Mouse (Mus musculus) embryo, embryonic 11.5 days (tissue): Measurements from ENCODE around the gene Susd1.

ENCODE experiments used
- DNase-seq: peaks from one replicate; pipeline ENCODE4 v3.0.0-alpha.2; 2012; ENCODE audit warnings: low read depth, low spot score

Susd1 gene

DNA sequence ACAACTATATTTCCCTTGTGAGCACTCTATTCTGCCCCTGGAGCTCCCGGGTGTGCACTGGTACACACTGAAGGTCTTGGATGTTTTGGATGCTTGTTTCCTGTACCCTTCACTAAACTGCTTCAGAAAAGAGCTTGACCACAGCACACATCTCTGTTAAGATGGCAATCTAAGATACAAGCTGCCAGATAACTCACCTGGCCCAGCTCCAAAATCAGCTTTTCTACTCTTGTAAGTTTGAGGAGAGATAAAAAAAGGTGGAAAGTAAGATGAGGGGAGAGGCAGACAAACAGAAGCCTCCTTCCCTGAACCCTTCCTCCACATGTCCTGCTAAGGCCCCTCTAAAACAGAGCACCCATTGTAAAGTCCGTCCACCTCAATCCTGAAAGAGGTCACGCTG, 115.7 kb downstream of the Susd1 start:
- no peak for DNase-seq

DNA sequence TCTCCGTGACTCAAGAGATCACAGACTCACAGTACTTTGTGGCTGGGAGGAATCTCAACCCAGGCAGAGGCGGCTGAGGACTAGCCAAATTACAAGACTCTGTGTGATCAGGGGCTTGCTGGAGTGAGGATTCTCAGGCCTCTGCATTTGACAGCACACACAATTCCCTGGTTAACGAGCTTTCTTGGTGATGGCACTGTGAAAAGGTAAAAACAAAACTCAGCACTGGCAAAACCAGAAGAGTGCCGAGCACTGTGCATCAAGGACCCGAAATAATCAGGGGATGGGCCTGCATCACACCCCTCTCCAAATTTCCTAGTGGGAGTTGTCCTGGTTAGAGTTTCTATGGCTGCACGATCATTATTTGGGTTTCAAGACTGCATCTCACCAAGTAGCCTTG, 116.4 kb downstream of the Susd1 start:
- DNase-seq: no peak

DNA sequence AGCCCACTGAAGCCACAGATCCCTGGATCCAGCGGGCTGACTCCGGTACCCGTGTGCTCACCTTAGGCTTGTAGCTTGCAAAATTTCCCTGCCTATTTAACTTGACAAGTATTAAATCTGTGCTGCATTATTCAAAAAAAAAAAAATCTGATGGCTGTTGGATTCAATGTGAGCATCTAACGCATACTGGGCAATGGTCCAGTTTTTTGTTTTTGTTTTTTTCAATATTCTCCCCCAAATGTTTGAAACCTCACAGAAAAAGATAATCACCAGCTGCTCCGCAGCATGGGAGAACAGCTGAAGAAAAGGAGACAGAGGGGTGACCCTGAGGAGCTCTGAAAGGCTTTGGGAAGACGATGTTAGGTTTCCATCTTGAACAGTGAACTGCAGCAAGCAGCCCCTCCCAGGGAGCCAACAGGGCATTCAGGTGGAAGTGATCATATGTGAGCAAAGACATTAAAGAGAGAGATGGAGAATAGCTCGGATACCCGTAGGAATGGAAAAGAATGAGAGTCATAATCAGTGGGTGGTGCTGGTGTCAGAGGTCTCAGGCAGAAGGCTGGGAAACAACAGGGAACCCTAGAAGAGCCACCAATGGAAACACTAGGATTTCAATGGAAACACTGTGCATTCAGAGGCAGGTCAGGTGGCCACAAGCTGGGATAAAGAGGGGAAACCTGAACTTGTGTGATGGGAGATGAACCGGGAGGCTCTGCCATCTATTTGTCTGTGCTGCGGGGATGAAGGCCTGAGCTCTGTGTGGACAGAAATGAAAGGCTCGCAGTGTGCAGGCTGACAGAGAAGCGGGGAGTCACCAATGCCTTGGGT, 117.0 kb downstream of the Susd1 start:
- DNase-seq: no peak

DNA sequence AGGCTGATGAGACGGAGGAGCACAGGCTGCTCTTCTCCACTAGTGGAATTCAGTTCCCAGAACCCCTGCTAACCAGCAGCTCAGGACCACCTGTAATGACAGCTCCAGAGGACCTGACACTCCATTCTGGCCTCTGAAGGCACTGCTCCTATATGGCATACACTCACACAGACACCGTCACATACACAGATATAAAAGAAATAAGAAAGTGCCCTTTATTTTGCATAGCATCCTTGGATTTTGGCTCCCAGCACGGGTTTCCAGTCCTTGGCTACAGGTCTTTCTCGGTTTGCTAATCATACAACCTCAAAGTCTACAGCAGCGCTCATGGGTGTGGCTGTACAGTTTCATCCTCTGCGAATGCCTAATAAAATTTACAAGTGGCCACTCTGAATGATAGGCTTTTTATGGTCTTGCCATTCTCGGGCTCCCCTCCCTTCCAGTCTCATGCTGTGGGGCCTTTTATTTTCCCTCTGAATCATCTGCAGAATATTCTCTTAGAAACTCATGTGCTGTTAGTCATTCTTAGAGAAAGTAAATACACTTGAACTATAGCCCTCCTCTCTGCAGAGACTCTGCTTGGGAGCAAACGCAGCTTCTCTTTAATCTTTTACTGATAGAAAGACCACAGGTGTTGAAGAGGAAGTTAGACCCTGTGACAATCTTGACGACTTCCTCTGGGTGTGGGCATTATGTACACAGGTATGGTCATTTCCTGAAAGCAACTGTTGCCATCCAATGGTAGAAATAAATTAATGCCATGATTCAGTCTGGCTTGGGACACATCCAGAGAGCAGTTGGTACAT, 119.1 kb downstream of the Susd1 start:
- no peak for DNase-seq

DNA sequence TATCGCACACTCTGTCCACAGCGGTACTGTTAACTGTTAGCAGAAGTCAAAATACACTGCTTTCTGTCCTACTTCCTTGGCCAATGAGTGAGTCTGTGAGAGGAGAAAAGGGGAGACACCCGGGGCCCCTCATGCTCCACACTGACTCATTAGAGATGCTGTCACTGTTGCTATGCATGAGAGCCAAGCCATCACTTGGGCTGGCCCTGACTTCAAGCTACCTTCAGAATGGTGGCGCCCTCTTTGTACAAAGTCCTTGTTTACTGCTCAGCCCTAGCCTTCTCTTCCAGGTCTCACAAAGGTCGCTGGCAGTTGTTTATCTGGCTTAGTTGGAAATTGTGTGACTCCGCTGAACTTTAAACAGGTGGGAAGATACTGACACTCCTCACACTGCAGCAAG, 119.8 kb downstream of the Susd1 start:
- no peak for DNase-seq

DNA sequence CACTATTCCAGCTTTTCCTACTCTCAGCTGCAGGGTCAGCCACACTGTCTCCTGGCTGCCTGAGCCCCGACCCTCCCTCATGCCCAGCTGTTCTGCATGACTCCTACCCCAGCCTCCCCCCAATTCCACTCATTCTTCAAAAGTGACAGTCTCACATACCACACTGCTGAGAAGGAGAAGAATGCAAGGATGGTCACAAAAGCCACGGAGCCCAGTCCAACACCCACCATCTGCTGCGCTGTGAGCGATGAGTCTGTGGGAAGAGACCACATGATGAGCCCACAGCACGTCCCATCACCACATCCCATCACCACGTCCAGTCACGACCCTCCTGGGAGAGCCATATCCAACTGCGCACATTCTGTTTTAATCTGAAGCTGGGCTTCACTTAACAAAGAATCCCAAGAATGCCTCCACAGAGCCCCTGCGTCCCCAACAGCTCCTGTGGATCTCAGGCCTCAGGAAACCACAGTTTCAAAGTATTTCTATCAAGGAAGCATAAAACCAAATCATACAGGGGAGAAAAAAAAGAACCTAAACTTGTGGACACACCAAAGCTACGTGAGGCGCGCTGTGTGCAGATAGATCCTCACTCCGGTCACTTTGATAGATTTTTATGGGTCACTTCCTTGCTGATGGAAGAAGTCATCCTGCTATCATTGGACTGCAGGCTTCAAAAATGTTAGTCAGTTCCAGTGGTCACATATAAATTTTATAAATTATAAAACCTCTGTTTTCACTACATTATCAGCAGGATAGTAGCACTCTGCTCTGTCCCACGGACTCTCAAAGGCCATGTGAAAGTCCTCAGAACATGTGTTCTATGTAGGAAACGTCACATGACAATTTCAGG, 122.7 kb downstream of the Susd1 start:
- peak; percentile 24 for DNase-seq

DNA sequence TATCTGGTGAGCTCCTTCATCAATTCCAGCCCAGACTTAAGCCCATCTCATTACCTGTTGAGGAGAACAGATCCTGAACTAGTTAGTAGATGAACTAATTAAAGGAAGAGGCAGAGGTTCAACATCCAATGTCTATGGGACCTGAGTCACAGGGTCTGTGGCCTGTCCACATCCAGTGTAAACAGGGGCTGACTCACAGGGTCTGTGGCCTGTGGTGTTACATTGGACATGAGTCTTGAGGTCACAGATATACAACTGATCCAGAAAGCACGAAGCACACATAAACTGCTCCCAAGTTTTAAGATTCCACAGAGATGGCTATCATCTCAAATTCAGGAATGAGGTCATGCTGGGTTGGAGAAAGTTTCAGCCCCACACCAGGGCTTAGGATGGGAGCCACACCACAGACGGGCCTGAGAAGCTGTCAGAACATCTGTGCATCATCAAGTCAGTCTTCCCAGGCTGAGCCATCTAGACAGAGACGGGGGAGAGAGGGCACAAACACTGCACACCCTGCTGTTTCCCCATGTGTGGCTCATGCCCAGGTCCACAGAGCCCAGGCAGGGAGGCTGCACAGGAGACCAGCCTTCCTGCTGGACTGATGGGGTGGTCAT, 123.4 kb downstream of the Susd1 start:
- DNase-seq: no peak

DNA sequence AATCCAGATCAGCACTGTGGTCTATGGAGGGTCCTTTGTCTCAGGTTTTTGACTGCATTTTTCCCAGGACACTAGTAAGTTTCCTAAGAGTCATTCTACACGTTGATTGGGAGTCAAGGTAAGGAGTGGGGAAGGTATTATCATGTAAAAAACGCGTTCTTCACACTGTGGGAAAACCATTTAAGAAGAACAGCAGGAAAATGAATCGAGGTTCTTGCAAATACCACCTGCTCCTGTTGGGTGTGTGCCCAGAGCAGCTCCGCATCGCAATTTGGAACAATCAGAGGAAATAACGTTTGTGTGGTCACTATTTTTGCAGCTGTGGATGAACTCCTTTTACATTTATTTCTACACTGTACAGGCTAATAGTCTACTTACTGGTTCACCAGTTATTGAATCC, 125.5 kb downstream of the Susd1 start:
- no peak for DNase-seq

DNA sequence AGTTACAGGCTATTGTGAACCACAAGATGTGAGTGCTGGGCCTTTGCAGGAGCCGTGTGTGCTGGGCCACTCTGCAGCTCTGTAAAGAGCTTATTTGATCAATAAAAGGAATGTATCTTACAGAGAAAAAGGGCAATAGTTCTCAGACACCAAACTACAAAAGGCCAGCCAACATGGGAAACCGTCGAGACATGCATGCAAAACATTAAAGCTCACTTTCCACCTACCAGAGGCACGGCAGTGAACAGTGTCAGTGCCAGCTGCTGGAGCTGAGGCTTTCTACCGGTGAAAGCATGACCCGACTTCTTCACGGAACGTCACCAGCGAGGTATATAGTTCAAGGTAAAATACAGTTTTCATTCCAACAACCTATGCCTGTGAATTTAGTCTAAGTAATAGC, 127.8 kb downstream of the Susd1 start:
- DNase-seq: no peak

DNA sequence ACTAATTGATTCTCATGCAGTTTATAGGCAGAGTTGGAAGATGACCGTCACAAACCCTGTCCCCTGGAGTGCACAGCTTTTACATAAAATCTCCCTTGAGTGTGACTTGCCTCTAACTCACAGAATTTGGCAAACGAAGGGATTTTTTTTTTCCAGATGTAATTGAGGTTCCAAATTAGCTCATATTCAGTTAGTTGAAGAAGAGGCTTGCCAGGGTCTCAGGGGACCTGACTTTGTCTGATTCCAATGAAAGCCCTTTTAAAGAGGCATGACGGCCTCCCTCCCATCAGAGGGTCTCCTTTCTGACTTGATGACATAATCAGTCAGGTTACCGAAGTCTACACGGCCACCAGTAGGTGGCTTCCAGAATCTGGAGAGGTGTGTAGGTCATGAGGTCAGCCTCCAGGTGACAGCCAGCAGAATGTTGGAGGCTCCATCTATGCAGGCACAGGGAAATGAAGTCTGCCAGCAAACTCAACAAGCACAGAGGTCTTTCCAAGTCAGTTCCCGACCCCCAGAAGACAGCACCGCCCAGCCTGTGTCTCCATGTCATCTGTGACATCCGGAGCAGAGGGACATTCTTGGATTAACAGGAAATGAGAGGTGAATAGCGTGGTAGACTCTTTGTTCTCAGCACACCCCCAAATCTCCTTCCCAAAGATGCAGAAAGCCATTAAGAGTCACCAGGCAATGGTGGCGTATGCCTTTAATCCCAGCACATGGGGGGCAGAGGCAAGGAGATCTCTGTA, 130.4 kb downstream of the Susd1 start:
- DNase-seq: no peak

DNA sequence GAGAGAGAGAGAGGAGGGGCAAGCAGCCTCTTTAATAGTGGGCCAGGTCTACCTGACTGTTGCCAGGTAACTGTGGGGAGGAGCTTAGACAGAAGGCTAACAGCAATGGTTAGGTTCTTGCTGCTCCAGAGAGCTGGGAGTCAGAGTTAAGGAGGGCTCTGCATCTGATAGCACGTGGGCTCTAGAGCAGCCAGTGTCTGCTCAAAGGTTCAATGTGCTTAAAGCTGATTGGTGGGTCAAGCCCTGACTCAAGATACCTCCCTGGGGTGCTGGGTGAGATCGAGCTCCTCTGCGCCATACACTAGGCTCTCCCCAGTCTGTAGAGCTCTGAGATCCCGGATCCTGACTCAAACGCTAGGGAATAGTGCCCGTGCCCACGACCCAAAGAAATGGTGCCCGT, 136.0 kb downstream of the Susd1 start:
- DNase-seq: no peak

DNA sequence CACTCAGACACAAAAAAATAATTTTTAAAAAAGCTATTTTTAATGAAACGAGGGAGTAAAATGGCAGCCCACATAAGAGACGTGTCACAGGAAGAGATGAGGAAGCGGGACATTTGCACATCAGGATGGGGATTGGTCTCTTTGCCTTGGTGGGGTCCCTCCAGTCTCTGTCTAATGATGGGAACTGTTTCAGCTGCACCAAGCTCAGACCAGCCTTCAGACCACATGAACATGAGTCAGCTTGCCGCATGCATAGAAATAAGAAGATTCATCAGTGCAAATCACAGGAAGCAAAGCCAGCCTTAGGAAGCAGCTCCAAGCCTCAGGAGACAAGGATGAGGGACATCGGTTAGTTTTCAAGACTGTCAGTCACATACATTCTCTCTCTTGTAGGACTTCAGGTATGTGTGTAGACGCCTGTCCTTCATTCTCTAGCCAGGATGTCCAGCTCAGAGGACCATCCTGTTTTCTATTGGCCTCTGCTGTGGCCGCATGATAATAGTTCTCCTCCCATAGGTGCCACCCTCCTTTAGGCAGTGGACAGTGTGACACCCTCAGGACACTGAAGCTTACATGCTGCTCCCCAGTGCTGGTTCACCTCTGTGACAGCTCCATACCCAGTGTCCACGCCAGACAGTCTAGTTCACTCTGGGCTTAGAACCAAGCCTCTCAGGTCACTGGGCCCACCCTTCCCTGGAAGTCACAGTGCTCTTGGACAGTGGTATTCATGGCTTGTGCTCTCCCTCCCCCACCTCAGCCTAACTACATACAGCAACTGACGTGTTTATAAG, 137.2 kb downstream of the Susd1 start:
- DNase-seq: no peak

DNA sequence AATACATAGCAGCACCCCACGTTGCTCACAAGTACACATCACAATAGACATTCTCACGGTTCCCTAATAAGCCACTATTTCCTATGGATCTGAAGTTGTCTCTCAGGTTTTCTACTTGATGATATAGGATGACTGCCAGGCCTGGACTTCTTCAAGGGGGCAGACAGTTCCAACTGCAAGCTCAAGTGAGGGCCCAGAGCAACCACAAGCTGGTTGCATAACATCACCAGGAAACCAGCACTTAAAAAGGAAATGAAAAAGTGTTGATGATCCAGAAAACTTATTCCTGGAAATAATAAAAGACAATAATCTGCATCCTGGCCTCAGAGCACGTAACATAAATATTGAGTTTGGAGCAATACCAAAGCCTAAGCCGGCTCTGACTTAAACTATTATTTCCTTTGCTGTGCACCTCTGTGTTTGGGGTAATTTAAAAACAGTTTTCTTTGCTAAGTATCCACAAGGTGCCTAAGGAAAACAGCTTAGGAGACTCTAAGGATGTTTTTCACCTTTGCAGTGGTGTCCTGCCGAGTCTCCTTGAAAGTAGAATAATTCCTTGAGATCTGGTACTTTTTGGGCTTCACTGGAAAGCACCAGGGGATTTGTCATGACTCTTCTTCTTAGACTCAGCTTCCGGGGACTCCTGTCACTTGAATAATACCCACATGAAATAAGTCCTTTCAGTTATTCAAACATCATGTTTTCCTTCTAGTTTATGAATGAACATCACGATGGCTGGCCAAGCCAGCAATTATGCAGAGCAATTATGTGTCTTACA, 139.5 kb downstream of the Susd1 start:
- no peak for DNase-seq

DNA sequence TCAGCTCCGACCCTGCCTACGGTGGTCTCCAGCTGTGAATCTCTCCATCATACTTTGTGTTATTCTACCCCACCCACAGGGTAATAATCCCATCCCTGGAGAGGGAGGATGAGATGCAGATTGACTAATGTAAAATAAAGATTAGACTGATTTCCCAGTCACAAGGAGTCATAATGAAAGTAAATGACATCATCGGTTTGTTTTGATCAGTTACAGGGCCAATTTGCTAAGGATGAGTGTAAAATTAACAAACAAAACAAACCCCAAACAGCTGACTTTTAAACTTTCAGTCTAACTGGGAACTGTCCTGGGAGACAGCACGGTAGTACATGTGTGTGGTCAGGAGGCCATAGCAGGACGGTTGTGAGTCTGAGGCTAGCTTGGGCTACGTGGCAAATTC, 143.3 kb downstream of the Susd1 start:
- no peak for DNase-seq

DNA sequence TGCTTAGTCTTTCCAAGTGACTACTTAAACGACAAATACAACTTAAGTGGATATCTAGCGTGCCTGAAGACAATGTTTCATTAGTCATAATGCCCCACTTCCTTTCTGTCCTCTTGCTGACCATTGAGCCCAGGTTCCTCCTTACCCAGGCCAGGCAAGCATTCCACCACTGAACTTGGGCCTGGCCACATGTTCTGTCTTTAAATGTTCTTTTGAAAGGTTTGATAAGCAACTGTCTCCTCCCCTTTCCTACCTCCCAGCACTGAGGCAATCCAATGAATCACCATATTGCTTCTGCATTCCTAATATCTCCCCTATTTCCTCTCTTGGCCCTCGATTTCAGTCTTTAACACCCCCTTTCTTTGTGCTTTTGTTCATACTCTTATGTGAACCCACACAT, 143.8 kb downstream of the Susd1 start:
- DNase-seq: no peak

DNA sequence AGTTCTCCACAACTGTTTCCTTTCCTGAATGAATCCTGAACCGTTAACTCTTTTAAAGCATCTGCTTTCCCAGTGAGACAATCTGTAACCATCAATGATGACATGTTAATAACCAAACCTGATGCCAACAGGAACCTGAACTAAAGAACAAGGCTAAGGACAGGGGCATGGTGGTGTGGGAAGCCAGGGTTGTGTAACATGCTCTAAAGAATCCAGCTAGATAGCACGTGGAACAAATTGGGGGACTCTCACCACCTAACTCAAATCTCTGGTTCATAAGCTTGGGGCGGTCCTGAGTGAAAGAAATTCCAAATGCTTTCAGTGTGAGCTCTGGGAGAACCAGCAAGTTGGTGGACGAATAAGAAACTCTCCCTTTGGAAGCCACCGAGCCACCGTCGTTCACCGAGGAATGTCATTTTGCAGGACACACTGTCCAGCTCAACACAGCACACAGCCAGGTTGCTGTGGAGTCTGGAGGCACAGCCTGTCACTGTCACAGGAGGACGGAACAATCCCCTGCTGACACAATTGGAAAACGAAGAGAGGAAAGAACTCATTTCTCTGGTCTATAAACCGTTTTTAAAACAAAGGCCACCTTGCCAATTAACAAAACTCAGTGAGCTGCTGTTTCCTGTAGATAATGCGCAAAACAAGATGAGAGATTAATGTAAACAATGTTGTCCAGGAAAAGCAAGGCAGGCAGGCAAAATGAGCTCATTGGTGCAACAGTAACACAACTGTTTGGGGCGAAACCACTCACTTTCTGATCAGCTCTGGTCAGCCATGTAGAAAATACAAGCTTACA, 146.3 kb downstream of the Susd1 start:
- DNase-seq: no peak

DNA sequence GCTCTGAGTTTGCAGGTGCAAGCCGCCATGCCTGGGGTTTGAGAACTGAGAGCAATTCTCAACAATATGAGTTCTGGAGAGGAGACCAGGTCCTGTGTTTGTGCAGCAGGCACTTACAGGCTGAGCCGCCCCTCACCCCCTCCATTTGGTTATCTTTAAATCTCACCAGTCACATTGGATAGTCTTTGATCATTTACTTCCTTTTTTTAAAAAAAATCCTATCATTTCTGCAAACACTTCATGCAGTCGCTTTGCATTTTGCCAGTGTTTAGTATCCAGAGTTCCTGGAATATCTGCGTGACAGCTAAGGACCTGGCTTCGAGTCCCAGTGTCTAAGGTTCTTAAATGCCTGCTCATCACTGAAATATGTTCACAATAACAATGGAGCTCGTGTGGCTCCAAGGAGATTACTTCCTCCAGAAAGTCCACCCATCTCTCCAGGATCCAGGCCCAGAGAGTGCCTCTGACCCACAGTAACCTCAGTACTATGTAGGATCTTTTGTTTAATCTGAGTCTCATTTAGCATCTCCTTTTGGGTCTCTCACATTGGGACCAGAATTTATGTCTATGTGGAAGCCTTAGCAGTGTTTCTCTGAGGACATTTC, 147.4 kb downstream of the Susd1 start:
- DNase-seq: no peak

DNA sequence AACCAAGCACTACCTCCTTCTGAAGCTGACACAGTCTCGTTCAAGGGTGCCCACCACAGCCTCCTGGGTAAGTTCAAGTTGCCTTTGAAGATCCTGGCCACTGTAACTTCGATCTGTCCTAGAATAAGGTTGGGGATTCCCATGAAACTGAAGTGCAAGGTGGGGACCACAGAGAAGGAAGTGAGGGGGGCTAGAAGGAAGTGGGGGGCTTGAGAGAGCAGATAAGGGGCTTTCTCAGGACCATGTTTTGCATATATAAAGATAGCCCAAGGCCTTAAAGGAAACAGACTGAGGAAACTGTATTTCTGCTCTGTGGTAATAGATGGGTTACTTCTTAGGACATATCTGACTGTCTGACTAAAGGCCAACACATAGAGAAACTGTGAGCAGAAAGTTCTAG, 151.3 kb downstream of the Susd1 start:
- no peak for DNase-seq
